Mouse (Mus musculus): ENCODE data around the gene Uba1.

The Uba1 gene

DNA sequence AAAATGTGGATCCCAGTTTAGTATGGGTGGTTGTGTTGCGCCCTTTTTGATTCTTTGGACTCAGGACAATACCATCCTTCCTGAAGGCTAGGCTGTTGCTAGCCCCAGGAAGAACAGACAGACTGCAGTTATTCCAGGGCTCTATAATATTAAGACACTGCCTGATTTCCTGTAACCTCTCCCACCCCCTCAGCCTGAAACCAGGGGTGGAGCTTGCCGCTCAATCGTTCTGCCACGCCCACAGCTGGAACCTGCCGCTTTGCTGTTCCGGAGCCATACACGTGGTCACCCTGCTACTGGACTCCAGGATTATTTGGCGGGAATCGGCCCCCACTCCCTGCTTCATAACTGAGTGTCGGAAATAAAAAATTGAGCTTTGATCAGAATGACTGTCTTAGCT is 71.9 kb downstream of the Uba1 start:
- peak; percentile 1 for DNase-seq

Data from lung, postnatal 14 days (tissue).